Mouse (Mus musculus): ENCODE data around the gene Phldb1.

GRCm38 (mm10) chr9:44767101-44768028 is 32.4 kb upstream of the Phldb1 start, which contains the start of the genes Arcn1 and Ift46:
- TF ChIP-seq CTCF (IDR thresholded peaks at IDR 0.05; ENCODE audit: extremely low read depth, insufficient read depth, insufficient read length, insufficient replicate concordance): no peak
- TF ChIP-seq POLR2A (IDR thresholded peaks at IDR 0.05; ENCODE audit: low read depth, low read length): peak; percentile 84
